Mouse (Mus musculus) WW6 (cell line): ENCODE measurements around the gene Slc18b1.
"Not testable (repeated sequence)": the region's sequence is repeated elsewhere in the genome, so short reads cannot be mapped to it uniquely, and the experiment has no call there.

Experiments
- DNase-seq: peaks from one replicate; pipeline ENCODE4 v3.0.0-alpha.2; 2013; ENCODE audit warnings: low read depth, low spot score

Slc18b1 gene

DNA sequence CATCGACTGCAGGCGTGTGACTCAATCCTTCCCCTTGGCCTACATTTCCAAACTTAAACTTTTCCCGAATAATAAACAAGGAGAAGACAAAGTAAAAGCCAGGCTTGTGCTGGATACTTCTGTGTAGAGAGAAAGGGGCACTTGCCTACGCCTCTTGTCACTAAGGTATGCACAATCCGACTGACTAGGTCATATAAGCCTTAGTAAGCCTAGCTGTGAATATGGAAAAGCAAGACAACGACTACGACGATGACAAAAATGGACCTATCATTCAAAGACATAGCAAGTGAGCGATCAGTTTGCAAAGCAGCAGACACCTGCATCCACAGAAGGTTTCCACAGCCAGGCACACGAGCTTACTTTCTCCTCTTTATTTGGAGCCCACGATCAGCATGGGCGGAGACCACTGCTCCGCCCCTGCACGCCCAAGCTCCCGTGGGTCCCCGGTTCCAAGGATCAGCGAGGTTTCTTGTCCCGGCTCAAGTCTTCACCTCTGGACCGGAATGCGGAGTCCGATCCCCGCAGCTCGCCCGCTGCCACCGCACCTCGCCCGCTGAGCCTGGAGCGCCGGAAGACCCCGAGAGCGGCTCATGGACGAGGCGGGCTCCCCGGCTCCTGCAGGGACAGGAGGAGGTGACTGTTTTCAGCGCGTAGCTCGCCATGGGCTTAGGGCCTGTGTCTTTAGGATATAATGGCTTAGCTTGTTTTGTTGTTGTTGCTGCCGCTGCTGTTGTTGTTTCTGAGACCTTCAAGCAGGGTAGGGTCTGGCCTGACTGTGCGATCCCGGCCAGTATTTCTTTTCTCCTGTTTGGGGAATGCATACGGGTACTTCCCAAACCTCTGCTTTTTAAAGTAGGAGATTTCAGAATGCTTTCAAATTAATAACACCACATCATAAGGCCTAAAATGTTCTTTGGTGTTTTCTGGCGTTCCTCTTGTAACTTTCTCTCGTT lies at the start of gene Slc18b1:
TSS of gene Slc18b1 (plus strand) at position 436 of the 953 bp plus-strand sequence.
- DNase-seq, result no peak

- DNase-seq, result no peak
Measured at GRCm38 (mm10) chr10:23754166-23754565, 42.6 kb upstream of the Slc18b1 start.

- DNase-seq, result no peak
Measured at GRCm38 (mm10) chr10:23777288-23777945, 19.4 kb upstream of the Slc18b1 start.

GRCm38 (mm10) chr10:23780539-23781275 lies 16.1 kb upstream of the Slc18b1 start:
- DNase-seq, result no peak

- no peak for DNase-seq
Measured at GRCm38 (mm10) chr10:23781760-23782735, 14.7 kb upstream of the Slc18b1 start.

DNA sequence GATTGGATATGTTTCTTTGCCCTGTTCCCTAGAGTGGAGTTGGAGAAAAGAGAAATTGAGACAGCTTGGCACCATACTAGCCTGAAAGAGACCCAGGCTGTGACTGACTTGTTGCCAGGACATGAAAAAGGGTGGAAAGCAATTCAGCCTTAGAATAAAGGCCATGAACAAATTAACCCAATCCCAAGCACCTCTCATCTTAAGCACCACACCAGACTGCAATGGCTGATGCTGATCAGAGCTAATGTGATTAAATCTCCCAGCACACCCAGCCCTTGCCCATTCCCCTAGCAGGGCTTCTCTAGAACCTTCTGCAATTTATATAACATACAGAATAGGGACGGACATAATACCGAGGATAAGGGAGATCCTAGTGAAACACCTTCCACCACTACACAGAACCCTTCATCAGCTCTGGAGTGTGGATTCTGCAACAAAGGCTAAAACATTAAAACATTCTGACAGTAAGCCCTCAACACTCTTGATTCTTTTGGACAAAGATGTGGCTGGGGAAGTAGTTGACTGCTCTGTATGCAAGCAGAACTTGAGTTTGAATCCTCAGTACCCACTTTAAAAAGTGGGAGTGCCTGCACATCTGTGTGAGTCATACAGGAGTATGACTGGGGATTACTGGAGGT lies 13.8 kb upstream of the Slc18b1 start:
- no peak for DNase-seq

DNA sequence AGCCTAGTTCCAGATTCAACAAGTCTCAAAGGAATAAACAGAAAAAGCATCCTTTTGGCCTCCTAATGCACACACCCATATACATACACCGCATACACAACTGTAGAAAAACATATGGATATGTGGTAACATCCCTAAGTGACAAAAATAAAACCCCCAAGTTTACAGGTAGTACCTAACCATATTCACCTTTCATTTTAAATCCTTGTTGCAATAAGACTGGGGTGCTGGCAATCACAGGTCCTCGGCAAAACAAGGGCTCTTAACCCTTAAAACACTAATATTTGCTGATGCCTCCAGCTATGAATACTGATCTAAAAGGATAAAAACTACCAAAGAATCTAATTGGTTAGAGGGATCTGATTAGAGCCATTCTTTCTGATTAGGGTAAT lies 13.3 kb upstream of the Slc18b1 start:
- no peak for DNase-seq

DNA sequence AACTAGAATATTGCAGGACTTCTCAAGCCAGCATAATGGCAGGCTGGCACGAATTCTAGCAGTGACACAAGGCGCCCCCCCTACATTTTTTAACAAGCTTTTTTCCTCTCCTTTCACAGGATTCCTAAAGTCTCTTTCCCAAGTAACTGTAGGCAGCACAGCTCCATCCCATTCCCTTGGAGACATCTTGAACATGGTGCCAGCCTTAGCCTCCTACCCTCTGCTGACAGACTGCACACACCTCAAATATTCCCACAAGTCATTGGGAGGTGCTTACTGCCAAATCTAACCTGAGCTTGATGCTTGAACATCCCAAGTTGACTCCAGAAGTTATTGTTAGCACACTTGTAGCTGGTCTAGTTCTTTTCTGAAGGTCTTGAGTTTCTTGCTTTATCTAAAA lies 12.7 kb upstream of the Slc18b1 start:
- DNase-seq, result no peak

DNA sequence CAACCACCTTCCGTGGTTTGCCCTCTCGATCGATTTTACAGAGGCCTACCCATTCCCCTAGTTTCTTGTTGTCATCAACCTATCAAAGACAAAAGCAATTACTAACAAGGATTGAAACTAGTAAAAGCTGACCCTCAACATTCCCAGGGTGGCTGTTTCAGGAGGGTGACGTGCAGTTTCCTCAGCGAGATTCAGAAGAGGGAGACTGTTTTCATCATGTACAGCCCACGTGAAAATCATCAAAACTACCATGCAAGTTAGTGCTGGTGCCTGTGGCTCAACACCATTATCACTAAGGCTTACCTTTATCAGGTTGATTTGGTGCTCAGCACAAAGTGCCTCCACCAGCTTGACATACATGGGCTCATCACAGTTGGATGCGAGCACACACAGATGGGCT lies 11.2 kb upstream of the Slc18b1 start:
- DNase-seq, result not testable (repeated sequence)

DNA sequence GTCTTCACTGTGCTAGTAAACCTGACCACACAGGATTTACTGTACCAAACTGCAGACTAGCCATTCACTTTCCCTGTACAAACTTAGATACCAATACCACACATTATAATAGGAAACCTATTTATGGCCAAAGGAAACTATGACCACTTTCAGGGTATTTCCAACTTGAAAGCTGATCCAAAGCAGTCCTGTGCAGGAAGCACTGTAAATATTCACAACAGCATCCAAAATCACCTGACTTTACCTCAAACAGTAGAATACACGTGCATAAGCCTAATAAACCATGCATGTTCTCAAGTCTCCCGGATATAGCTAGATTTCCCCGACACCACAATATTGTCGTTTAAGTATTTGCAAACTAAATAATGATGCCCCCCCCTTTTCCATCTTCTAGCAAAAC lies 10.7 kb upstream of the Slc18b1 start:
- DNase-seq, result no peak

DNA sequence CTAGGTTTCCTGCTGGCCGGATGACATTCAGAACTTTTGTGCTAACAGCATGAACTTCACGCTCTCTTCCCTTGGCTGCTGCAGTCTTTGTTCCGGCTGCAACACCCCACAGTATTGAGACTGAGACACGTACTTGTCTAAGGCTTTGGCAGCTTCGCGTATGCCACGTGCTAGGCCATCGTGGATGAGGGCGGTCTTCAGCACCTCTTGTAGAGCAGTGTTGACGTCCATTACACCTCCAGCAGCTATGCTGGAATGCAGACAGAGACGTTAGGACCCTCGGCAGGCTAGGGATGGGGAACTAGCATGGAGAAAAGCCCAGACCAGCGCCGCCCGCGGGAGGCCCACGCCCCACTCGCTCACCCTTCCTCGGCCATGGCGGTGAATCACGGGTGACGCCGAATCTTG lies 10.2 kb upstream of the Slc18b1 start:
- DNase-seq, result not testable (repeated sequence)

DNA sequence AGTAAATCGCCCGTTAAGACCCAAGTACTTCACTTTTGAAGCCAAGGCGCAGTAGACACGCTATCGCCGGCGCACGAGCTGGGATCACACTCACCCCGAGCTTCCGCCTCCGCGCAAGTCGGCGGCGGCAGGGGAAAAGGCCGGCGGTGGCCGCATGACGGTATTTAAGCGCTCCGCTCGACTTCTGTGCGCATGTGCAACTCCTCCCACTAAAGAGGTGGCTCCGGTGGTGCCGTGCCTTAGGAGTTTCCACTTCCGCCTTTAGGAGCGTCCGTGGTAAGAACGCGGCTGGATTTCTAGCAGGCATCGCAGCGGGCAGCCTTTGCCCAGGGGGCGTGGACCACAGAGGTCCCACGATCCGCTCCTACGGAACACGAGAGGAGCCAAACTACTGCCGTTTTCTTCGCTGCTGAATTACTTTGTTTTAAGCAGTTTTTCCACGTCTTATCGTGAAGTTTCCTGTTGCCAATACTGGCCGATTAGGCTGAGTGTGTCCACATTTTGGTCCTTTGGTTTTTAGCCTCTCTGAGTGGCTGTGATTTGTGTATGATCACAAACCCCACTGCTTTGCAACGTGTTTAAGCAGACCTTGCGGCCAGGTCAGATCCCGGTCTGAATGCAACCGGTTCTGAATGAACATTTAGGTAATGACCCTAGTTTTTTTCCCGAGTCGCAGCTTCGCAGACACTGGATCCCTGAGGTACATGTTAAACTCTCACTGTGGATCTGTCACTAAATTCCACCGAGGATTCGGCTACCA lies 9.5 kb upstream of the Slc18b1 start, which contains the start of gene Rps12:
TSS of gene Rps12 (minus strand) at position 214 of the 760 bp plus-strand sequence.
- DNase-seq, result peak; percentile 94

- no peak for DNase-seq
Measured at GRCm38 (mm10) chr10:23788056-23788600, 8.7 kb upstream of the Slc18b1 start.

DNA sequence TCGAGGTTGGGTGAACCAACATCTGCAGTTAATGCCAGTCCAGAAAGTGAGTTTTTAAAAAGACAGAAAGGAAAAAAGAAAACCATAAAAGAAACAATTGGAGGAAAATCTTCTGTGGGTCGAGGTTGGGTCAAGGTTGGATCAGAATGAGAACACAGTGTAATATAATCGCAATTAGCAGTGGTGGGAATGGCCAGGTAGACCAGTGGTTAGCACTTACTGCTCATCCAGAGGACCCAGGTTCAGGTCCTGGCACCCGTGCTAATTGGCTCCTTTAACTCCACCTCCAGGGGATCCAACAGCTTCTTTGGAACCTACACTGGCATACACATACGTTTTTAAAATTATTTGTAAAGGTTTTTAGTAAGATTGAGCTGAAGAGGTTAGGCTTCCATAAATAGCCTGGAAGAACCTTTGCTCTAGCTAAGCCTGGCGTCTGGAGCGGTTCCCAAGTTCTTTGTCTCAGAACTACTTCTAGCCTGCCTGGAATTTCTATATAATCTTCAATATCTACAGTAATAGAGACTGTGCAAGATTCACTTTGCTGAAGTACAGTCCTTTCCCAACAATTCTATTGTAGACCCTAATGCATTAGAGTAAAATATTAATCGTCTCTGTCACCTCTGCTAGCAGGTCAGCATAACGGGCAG lies 790 bp upstream of the Slc18b1 start:
- no peak for DNase-seq

DNA sequence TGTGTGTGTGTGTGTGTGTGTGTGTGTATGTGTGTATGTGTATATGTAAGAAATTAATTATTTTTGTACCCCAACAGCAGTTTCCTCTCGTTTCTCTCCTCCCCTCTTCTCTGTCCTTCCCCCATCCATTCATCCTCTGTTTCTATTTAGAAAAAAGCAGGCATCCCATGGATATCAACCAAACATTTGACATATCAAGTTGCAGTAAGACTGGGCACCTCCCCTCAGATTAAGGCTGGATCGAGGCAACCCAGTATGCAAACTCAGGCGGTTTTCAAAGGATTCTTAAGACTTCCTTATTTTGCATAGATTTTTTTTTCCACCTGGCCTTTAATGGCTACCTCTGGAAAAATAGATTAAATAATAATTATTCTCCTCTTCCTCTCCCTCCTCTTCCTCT lies 820 bp downstream of the Slc18b1 start:
- no peak for DNase-seq

- DNase-seq, result no peak
Measured at GRCm38 (mm10) chr10:23798142-23798541, 1.4 kb downstream of the Slc18b1 start.

GRCm38 (mm10) chr10:23799933-23800332 lies 3.1 kb downstream of the Slc18b1 start:
- no peak for DNase-seq

- DNase-seq, result no peak
Measured at GRCm38 (mm10) chr10:23802911-23803310, 6.1 kb downstream of the Slc18b1 start.

DNA sequence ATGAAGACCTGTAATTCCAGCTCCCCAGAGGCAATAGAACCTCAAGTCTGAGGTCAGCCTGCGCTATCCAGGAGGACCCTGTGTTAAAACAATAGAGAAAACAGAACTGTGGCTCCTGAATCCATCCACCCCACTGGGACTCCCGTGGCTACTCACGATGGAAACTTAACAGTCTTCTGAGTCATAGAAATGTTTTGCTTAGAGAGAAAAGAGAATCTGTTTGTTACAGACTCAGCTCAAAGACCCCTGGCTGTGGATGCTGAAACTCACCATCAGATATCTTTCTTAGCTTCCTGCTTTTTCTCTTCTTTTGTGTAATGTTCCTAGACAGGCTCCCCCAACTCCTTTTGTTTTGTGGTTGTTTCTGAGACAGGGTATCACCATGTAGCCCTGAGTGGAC lies 7.9 kb downstream of the Slc18b1 start:
- no peak for DNase-seq
